Mouse (Mus musculus) kidney, embryonic 16.5 days (tissue): ENCODE data around the gene Pax2. TPM values are rescaled to one million over a fixed set of nuclear protein-coding genes. Genes with fewer than 3 reads are reported as not detected.

Experiments used
- ATAC-seq: fragments of 200-750 bp; cut with Nextera tagmentation; 2 replicates; pipeline ENCODE4 v1.8.0; 2017; ENCODE audit warnings: moderate TSS enrichment; ENCODE audit not compliant: low FRiP score, low TSS enrichment
- H3K27ac ChIP-seq: fragments of 300-500 bp; sonication (generic); 2 replicates; pipeline ENCODE4 v1.5.1; 2014; ENCODE audit warnings: low read length
- H3K27me3 ChIP-seq: fragments of 300-500 bp; sonication (generic); 2 replicates; pipeline ENCODE4 v1.6.1; 2014; ENCODE audit warnings: low read length, control low read depth, mixed read lengths; ENCODE audit not compliant: insufficient read depth
- H3K36me3 ChIP-seq: fragments of 300-500 bp; sonication (generic); 2 replicates; pipeline ENCODE4 v1.6.1; 2014; ENCODE audit warnings: low read length, control low read depth, mixed read lengths; ENCODE audit not compliant: insufficient read depth
- H3K4me1 ChIP-seq: fragments of 300-500 bp; sonication (generic); 2 replicates; pipeline ENCODE4 v1.6.1; 2014; ENCODE audit warnings: low read length, control low read depth, mixed read lengths; ENCODE audit not compliant: insufficient read depth
- H3K4me2 ChIP-seq: fragments of 300-500 bp; sonication (generic); replicated peaks from 2 replicates; pipeline ENCODE4 v1.6.1; 2014; ENCODE audit warnings: low read depth, low read length
- H3K4me3 ChIP-seq: fragments of 300-500 bp; sonication (generic); 2 replicates; pipeline ENCODE4 v1.5.1; 2014; ENCODE audit warnings: mild to moderate bottlenecking, low read length
- H3K9ac ChIP-seq: fragments of 300-500 bp; sonication (generic); replicated peaks from 2 replicates; pipeline ENCODE4 v1.6.1; 2014; ENCODE audit warnings: low read length
- H3K9me3 ChIP-seq: fragments of 300-500 bp; sonication (generic); 2 replicates; pipeline ENCODE4 v1.6.1; 2016; ENCODE audit warnings: low read length, control low read depth
- WGBS: fragments of 180-500 bp; shearing (Covaris S2); extraction: QIAGEN DNeasy Blood & Tissue Kit; methylation state at CpG from one replicate; pipeline ENCODE4 v1.1.7; 2014; 5-methylcytosine and 5-hydroxymethylcytosine counted together
- polyA plus RNA-seq: library from polyadenylated mRNA; unstranded; fragments of >200 nt; fragmentation: Nextera tagmentation; extraction: Ambion mirVana; gene quantifications from 2 replicates; pipeline ENCODE4 v1.2.1, GENCODE M21; 2015

The Pax2 gene
- polyA plus RNA-seq, 1 experiment from 2014 or later = 23.8 TPM

DNA sequence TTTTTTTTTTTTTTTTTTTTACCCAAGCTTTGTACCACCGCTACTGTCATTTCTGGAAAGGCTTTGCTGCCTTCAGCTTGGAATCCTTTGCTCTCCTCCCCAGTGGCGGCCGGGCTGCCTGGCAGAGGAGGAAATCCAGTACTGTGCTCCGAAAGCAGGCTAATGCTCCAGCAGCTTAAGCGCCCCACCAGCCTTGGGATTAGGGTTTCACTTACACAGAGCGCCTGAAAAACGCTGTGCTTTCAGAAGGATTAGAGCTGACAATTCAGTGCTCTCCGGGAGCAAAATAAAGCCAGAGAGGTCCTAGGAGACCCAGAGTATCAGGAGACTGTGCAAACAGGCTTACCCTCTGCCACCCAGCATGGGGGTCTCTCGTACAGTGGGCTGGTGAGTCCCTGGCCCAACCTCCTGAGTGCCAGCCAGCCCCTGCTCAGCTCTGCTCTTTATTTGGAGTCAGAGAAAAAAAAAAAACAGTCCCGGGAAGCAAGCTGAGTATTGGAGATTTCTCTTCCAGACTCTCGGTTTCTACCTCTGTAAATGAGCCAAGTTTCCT is 69.4 kb downstream of the Pax2 start:
- 36% methylated on average over 11 of the region's 11 CpGs for WGBS
- Histone ChIP-seq H3K27ac (no peak overlapping the region), H3K4me2 (no peak overlapping the region), H3K4me3 (no peak overlapping the region), H3K27me3 (no peaks in the 10 kb centered on the region), H3K9me3 (no peaks in the 10 kb centered on the region), H3K4me1 (peaks cover 10% of the 10 kb centered on the region; the same call in 1 of the 2 replicates), H3K36me3 (peaks cover 25% of the 10 kb centered on the region), H3K9ac (no peak overlapping the region)
- ATAC-seq = no peak

- WGBS = 28% methylated on average over 4 of the region's 4 CpGs
- Histone ChIP-seq H3K4me2 (no peak overlapping the region), H3K4me1 (peaks cover 10% of the 10 kb centered on the region; the same call in 1 of the 2 replicates), H3K27ac (0 out of 2 replicates have a peak overlapping the region, but pooled peaks have one; percentile 15), H3K4me3 (no peak overlapping the region), H3K27me3 (no peaks in the 10 kb centered on the region), H3K36me3 (peaks cover 27% of the 10 kb centered on the region), H3K9ac (no peak overlapping the region), H3K9me3 (no peaks in the 10 kb centered on the region)
- no peak; the same call in 1 of the 2 replicates for ATAC-seq
These were observed 70.0 kb downstream of the Pax2 start for GRCm38 (mm10) chr19:44825819-44826218.

GRCm38 (mm10) chr19:44833391-44833790 is 77.5 kb downstream of the Pax2 start:
- Histone ChIP-seq H3K4me3 (no peak overlapping the region), H3K27ac (peak overlapping the region; percentile 77), H3K4me2 (no peak overlapping the region), H3K9ac (no peak overlapping the region), H3K9me3 (no peaks in the 10 kb centered on the region), H3K36me3 (0 out of 2 replicates have a peak, but pooled peaks cover 11% of the 10 kb centered on the region), H3K27me3 (peaks cover 37% of the 10 kb centered on the region), H3K4me1 (peaks cover 54% of the 10 kb centered on the region)
- no peak for ATAC-seq
- 41% methylated on average over 1 of the region's 1 CpGs for WGBS

- Histone ChIP-seq H3K27ac (peak overlapping the region; percentile 84), H3K27me3 (peaks cover 43% of the 10 kb centered on the region), H3K9me3 (no peaks in the 10 kb centered on the region), H3K4me3 (no peak overlapping the region), H3K9ac (no peak overlapping the region), H3K36me3 (0 out of 2 replicates have a peak, but pooled peaks cover 7% of the 10 kb centered on the region), H3K4me1 (peaks cover 55% of the 10 kb centered on the region), H3K4me2 (no peak overlapping the region)
- 5% methylated on average over 11 of the region's 11 CpGs for WGBS
- peak; percentile 88 for ATAC-seq
These were observed 78.6 kb downstream of the Pax2 start for GRCm38 (mm10) chr19:44834218-44835041.

GRCm38 (mm10) chr19:44835042-44835930 is 79.4 kb downstream of the Pax2 start:
- H3K4me2 ChIP-seq = peak overlapping the region; percentile 68
- peaks cover 43% of the 10 kb centered on the region for H3K27me3 ChIP-seq
- WGBS = 12% methylated on average over 34 of the region's 34 CpGs
- no peaks in the 10 kb centered on the region for H3K9me3 ChIP-seq
- H3K4me3 ChIP-seq = peak overlapping the region; percentile 49
- peak overlapping the region; percentile 55 for H3K9ac ChIP-seq
- 0 out of 2 replicates have a peak, but pooled peaks cover 4% of the 10 kb centered on the region for H3K36me3 ChIP-seq
- peak; percentile 9 for ATAC-seq
- peaks cover 55% of the 10 kb centered on the region for H3K4me1 ChIP-seq
- H3K27ac ChIP-seq = peak overlapping the region; percentile 84

DNA sequence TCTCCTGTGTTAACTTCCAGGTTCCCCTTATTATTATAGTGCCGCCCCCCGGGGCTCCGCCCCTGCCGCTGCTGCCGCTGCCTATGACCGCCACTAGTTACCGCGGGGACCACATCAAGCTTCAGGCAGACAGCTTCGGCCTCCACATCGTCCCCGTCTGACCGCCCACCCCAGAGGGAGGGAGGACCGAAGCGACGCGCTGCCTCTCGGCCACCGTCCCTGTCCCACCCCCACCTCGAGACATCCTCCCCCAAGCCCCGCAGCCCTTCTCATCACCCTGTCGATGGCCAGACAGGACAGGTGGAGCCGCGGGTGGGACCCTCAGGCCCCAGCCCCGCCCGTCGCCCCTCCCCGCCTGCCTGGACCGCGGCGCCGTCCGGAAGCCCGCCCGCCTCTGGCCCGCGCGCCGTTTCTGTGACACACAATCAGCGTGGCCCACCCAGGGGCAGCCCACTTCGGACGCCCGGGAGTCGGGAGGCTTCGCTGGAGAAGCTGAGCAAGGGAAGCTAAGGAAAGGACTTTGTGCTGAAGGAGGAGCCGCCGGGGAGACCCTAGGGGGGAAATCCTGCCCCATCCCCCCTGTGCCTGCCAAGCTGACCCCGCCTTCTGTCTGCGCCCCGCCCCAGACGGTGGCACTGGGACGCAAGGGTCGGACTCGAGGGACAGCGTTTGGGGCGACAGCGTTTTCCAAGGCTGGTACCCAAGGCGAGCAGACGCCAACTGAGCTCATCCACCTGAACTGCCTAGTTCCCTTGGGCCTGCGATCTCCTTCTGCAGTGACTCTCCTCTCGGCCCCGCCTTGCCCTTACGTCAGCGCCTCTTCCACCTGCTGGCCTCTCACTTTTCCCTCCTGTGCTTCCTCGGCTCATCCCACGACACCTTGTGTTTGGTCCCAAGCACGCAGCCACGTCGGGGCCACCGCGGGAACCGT is 80.4 kb downstream of the Pax2 start:
- Histone ChIP-seq H3K9ac (peak overlapping the region; percentile 55), H3K9me3 (no peaks in the 10 kb centered on the region), H3K27ac (peak overlapping the region; percentile 84), H3K36me3 (no peaks in the 10 kb centered on the region), H3K4me2 (peak overlapping the region; percentile 68), H3K4me1 (peaks cover 55% of the 10 kb centered on the region), H3K27me3 (peaks cover 43% of the 10 kb centered on the region), H3K4me3 (peak overlapping the region; percentile 49)
- WGBS = 3% methylated on average over 71 of the region's 71 CpGs
- peak; percentile 8; the same call in 1 of the 2 replicates for ATAC-seq

DNA sequence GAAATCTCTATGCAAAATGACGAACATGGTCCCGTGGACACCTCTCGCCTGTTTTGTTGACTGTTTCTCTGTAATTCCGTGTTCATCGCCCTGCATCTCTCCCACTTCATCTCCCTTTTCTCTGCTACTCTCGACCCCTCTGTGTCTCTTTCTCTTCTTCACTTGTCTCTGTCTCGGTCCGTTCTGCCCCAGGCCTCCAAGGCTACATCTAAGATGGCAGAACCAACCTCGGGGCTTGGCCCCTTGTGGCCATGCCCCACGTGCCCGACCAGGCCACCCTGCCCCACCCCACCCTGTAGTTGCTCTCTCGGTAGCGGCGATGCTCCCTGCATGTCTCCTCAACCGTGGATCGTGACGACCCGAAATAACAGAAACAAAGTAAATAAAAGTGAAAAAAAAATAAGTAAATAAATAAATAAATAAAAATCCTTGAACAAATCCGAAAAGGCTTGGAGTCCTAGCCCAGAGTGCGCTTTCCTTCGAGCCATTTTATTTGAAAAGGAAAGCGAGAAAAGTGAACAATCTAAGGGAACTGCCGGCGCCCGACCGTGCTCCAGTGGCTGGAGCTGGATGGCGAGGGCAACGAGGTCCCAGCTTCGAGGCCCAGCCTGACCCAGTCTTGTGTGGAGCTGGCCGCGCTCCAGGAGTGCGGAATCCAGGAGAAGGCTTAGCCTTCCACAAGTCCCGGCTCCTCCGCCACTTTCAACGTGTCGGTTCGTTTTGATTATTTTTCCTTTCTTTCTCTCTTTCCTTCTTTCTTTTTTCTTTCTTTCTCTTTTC is 81.8 kb downstream of the Pax2 start:
- no peak overlapping the region for H3K27ac ChIP-seq
- 8% methylated on average over 37 of the region's 37 CpGs for WGBS
- no peak overlapping the region for H3K9ac ChIP-seq
- H3K4me2 ChIP-seq = peak overlapping the region; percentile 35
- H3K9me3 ChIP-seq = no peaks in the 10 kb centered on the region
- no peak for ATAC-seq
- peaks cover 43% of the 10 kb centered on the region for H3K27me3 ChIP-seq
- H3K4me3 ChIP-seq = 0 out of 2 replicates have a peak overlapping the region, but pooled peaks have one; percentile 12
- peaks cover 55% of the 10 kb centered on the region for H3K4me1 ChIP-seq
- H3K36me3 ChIP-seq = no peaks in the 10 kb centered on the region

DNA sequence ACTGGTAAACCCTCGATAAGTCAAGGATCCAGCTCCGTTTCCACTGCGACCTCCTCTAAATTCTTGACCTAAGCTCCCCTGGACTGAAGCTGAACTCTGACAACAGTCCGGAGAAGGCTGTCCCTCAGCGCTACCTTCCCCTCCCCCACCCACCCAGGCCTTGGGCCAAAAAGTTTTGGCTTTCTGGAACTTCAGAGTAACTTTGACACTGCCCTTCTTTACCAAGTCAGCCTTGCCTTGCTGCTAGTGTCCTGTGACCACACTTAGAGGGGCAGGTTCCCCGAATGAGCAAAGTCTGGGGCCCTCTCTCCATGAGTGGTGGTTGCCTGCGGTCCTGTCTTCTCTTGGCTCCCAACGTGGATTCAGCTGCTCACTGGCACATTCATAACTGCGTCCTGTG is 82.5 kb downstream of the Pax2 start:
- 16% methylated on average over 9 of the region's 9 CpGs for WGBS
- peaks cover 49% of the 10 kb centered on the region for H3K4me1 ChIP-seq
- H3K27me3 ChIP-seq = peaks cover 39% of the 10 kb centered on the region
- H3K9me3 ChIP-seq = no peaks in the 10 kb centered on the region
- H3K4me2 ChIP-seq = no peak overlapping the region
- H3K27ac ChIP-seq = no peak overlapping the region
- H3K9ac ChIP-seq = no peak overlapping the region
- H3K4me3 ChIP-seq = no peak overlapping the region
- no peak for ATAC-seq
- H3K36me3 ChIP-seq = no peaks in the 10 kb centered on the region
